Comparison of ENCODE assay signal across 11 mouse cellular contexts in the genomic region with DNA sequence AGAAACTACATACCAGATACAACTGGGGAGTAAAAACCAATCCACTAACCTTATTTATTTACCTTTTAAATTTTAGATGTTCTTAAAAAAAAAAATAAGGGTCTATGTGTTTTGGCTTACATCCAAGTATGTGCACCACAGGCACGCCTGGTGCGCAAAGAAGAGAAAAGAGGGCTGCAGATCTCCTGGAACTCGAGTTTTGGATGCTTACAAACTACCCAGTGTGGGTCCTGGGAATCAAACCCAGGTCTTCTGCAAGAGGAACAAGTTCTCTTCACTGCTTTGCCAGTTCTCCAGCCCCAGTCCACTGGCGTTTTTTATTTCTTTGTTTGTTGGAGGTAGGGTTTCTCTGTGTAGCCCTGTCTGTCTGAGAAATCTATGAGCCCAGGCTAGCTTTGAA.
"Had no signal": no experiment of that assay in that cellular context is flagged by ENCODE, and none has a peak within 500 bp of the region (broad histone marks: within the 10 kb centered on the region; RNA-seq: fewer than 3 reads in every experiment).

No protein-coding gene starts in this region.

- DNase-seq: liver; liver, embryonic 13.5 days; liver, postnatal 0 days; lung, postnatal 14 days; thymus, adult 2 months; thymus, postnatal 25 days had no signal

- H3K4me3 ChIP-seq: liver, embryonic 13.5 days; lung, embryonic 15.5 days; midbrain, embryonic 12.5 days; stomach, embryonic 15.5 days had no signal

- ATAC-seq: intestine, postnatal 0 days; liver, postnatal 0 days; midbrain, embryonic 16.5 days had no signal

- H3K27me3 ChIP-seq: liver, embryonic 13.5 days; lung, embryonic 15.5 days; midbrain, embryonic 12.5 days; stomach, embryonic 15.5 days had no signal

- H3K27ac ChIP-seq: liver, embryonic 13.5 days; lung, embryonic 15.5 days; midbrain, embryonic 12.5 days; stomach, embryonic 15.5 days had no signal

- H3K9me3 ChIP-seq: liver, embryonic 13.5 days; lung, embryonic 15.5 days; midbrain, embryonic 12.5 days; stomach, embryonic 15.5 days had no signal

- H3K4me1 ChIP-seq: liver, embryonic 13.5 days; lung, embryonic 15.5 days; midbrain, embryonic 12.5 days; stomach, embryonic 15.5 days had no signal

- H3K4me2 ChIP-seq: liver, embryonic 13.5 days; lung, embryonic 15.5 days; midbrain, embryonic 12.5 days; stomach, embryonic 15.5 days had no signal

- H3K9ac ChIP-seq: liver, embryonic 13.5 days; liver, postnatal 0 days; lung, embryonic 15.5 days; midbrain, embryonic 12.5 days; stomach, embryonic 15.5 days had no signal
